Mouse (Mus musculus) sigmoid colon, adult 10 weeks (tissue): Measurements from ENCODE around the gene Tmem104. TPM values are rescaled to one million over a fixed set of nuclear protein-coding genes. Genes with fewer than 3 reads are reported as not detected.

Experiments
- polyA plus RNA-seq: library from polyadenylated mRNA; stranded (reverse); fragments of 350-450 nt; fragmentation: Illumina TruSeq; extraction: RNeasy Lipid Tissue Mini Kit (QIAGEN cat#74804); gene quantifications from one replicate; pipeline ENCODE4 v1.2.3, GENCODE M21; 2014; ENCODE audit warnings: low read depth, low replicate concordance

Tmem104 gene
- 0.50 TPM for polyA plus RNA-seq

GRCm38 (mm10) chr11:115187224-115187639 is at the start of gene Tmem104:
Gene Tmem104 (plus strand): TSS chr11:115187487.

GRCm38 (mm10) chr11:115162832-115163480 is 24.3 kb upstream of the Tmem104 start, which contains the start of gene Slc9a3r1:
Gene Slc9a3r1 (plus strand): TSS chr11:115163341.

GRCm38 (mm10) chr11:115187693-115188092 is 406 bp downstream of the Tmem104 start, which contains the start of gene Nat9:
Gene Nat9 (minus strand): TSS chr11:115187859.

GRCm38 (mm10) chr11:115267061-115267883 is 80.0 kb downstream of the Tmem104 start, which contains the start of gene Grin2c:
Gene Grin2c (minus strand): TSS chr11:115267243.

DNA sequence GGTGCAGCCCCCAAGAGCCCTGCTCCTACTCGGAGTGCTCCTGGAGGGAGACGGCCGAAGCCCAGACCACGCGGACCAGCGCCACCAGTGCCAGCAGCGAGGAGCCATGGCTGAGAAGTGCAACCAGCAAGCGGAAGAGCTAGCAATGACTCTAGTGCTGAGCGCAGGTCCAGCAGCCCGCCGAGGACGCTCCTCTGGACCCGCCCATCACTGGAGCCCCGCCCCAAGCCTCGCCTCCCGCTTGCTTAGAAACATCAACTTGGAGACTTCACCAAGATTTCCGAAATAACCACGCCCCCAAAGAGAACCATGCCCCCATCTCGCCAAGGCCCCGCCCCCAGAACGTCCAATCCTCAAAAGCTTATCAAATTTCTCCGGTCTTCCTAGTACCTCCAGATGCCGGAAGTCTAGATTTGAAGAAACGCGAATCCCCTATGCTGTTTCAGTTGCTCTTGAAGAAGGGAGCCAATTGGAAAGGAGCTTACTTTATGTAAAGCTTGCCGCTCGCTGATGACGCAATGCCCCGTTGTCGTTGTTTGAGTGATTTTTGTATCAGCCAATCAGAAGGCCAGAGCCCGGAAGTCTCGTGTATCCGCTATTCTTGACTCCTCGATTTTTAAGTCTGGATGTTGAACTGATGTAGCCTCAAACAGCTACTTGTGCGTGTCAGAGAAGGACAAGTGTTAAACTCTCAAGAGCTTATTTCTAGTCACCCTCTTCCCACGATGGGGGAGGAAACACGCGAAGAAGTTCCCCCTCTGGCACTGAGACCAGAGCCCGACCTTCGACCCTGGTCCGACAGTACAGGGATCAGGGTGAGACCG is 89.7 kb downstream of the Tmem104 start, which contains the start of gene Fdxr:
Gene Fdxr, minus strand, starts transcription at position 271 of the 824 bp plus-strand sequence.

Other genes starting within 250 kb of the Tmem104 start
- gene Cd300c, start 218.3 kb upstream of the Tmem104 start, polyA plus RNA-seq = not detected
- 2.2 TPM for gene Cd300ld, start 197.6 kb upstream of the Tmem104 start, polyA plus RNA-seq
- gene Cd300c2, start 185.6 kb upstream of the Tmem104 start, polyA plus RNA-seq = 0.82 TPM
- gene Cd300ld2, start 171.3 kb upstream of the Tmem104 start, polyA plus RNA-seq = not detected
- gene Cd300ld4, start 160.5 kb upstream of the Tmem104 start, polyA plus RNA-seq = not detected
- 1.5 TPM for gene Cd300ld5, start 149.7 kb upstream of the Tmem104 start, polyA plus RNA-seq
- 1.5 TPM for gene Cd300ld3, start 139.1 kb upstream of the Tmem104 start, polyA plus RNA-seq
- 2.1 TPM for gene Cd300e, start 125.3 kb upstream of the Tmem104 start, polyA plus RNA-seq
- 2.7 TPM for gene Rab37, start 96.1 kb upstream of the Tmem104 start, polyA plus RNA-seq
- 1.5 TPM for gene Cd300lf, start 53.5 kb upstream of the Tmem104 start, polyA plus RNA-seq
- gene Slc9a3r1, start 24.1 kb upstream of the Tmem104 start, polyA plus RNA-seq = 29.7 TPM
- 1.3 TPM for gene Nat9, start 372 bp downstream of the Tmem104 start, polyA plus RNA-seq
- not detected for gene Grin2c, start 79.8 kb downstream of the Tmem104 start, polyA plus RNA-seq
- 3.7 TPM for gene Fdxr, start 89.6 kb downstream of the Tmem104 start, polyA plus RNA-seq
- 0.47 TPM for gene Fads6, start 110.2 kb downstream of the Tmem104 start, polyA plus RNA-seq
- not detected for gene Otop2, start 119.7 kb downstream of the Tmem104 start, polyA plus RNA-seq
- not detected for gene Ush1g, start 134.6 kb downstream of the Tmem104 start, polyA plus RNA-seq
- not detected for gene Otop3, start 147.2 kb downstream of the Tmem104 start, polyA plus RNA-seq
- 19.6 TPM for gene Hid1, start 180.3 kb downstream of the Tmem104 start, polyA plus RNA-seq
- gene Cdr2l, start 194.4 kb downstream of the Tmem104 start, polyA plus RNA-seq = 0.54 TPM
- 12.8 TPM for gene Mrpl58, start 216.3 kb downstream of the Tmem104 start, polyA plus RNA-seq
- gene Atp5h, start 232.5 kb downstream of the Tmem104 start, polyA plus RNA-seq = 608 TPM
- gene Kctd2, start 232.6 kb downstream of the Tmem104 start, polyA plus RNA-seq = 14.4 TPM